Mouse (Mus musculus) mesoderm, embryonic 11.5 days (tissue): ENCODE measurements at regions not wholly inside any gene's neighbourhood (a gene's known extent, or its start where the extent isn't known, plus 50 kb on each side); places are given as distances from the start of the nearest gene placed in this dataset.

Experiments
- DNase-seq: peaks from one replicate; pipeline ENCODE4 v3.0.0-alpha.2; 2012; ENCODE audit warnings: low read depth, low spot score

DNA sequence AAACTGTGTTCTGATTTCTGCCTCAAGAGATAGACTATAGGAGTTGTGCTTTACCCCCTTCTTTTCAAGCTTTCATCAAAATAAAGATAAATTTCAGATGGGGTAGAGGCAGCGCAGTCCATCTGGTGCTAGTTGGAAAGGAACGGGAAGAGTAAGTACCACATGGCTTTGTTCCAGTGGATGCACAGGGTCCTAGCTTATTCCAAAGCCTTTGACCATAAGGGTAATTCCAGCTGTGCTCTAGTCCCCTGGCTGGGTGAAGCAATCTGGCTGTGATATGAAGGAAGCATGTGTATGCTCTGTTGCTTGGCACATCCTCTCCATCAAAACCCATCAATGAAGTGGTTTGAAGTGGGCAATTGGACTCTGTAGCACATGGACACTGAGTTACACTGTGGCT is 155.6 kb downstream of the 1190002N15Rik start:
- DNase-seq = no peak

DNA sequence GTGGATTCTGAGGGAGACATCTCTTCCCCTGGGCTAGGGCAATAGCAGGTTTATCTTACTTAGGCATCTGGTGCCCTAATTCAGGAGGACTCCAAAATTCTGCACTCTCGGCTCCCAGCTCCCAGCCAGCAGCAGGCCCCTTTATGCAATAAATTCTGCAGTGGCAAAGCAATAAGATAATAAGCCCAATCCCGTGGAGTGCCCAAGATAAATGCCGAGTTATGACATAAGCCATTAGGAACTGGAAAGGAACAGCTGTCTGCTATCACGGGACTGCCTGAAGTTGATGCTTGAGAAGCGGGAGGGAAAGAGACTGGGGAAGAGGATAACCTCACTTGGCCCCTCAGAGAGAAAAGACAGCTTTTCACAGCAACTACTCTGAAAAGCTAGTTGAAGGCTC is 159.0 kb downstream of the 1190002N15Rik start:
- peak; percentile 22 for DNase-seq

DNA sequence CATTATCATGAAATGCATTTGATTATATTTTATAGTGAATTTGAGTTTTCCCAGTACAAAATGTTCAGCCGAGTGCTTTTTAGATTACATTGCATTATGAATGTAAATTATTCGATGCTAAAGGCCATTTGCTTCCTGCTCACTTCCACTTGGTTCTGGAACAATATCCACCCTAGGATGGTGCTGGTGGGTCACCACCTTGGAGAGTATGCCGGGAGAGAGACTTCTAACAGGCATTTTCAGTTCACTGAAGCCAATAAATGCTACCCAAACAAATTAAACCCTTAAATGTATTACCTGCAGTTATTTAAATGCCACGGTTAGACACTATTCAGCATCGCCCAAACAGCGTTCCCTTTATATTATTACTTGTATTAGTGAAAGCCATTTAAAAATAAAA is 159.6 kb downstream of the 1190002N15Rik start:
- no peak for DNase-seq

DNA sequence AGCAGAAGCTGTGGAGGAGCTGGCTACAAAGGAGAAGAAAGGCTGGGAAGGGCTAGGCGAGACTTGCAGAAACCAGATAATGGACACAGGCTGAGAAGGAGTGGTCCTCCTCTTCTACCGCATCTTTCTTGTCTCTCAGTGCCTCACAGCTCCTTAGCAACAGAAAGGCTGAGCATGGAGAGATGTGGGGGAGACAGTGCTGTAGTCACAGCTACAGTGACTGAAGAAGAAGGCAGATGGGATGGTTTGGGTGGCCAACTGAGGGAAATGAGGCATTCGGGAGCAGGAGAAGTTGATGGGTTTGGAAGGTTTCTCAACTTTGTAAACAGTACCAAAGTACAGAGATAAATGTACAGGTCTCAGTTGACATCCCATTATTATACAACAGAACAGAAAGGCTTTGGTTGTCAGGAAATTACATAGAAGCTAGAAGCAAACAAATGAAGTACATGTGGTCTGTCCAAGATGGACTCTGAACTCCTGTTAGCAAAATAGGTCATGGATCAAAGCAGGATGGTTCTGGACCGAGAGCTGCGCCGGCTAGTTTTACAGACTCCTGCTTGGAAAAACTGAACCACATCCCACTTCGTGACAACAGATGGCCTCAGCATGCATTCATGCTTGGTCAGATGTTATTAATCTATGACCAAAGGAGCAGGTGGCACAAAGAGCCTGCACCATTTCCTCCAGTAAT is 160.4 kb downstream of the 1190002N15Rik start:
- DNase-seq = peak; percentile 24

DNA sequence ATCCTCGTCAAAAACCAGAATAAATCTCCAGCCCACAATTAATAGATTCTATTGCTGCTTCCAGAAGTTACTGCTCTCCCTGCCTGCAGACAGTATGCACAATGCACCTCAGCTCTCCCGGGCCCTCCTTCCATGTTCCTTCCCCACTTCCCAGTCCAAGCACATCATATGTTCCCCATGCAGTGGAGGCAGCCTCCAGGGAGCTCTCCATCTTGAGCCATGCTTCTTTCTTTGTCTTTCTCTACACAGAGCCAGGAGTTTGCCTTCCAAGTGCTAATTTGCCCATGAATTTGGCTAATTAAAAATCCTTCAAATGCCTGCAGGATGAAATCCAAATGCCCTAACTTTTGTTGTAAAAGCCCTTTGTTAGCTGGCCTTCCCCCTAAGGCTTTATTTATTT is 166.9 kb downstream of the 1190002N15Rik start:
- no peak for DNase-seq

DNA sequence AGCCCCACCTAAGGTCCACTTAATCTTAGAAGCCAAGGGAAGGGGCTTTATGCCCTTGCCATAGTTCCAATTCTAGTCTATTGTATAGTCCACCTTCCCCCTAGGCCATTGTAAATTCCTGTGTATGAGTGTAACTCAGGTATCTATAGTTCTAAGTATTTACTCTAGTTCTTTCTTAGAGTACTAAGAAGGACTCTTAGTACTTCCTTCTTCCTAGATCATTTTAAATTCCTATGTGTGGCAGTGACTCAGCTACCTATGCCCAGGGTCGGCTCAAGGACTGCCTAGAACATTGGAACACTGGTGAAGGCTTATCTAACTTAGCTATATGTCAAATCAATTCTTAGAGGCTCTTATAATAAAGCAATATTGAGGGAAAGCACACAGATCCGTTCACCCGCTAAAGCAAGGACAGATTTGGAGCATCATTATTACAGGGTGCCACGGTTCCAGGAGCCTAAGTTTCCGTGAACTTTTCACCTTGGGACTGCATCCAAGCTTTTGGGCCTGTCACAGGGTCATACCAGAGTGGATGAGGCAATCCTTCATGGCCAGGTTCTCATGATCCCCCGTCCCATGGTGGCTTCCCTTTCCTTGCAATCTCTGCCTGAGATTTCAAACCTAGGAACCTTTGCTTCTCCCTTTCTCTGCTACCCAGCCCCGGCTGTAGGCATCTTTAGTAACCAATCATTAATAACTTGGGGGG is 169.5 kb downstream of the 1190002N15Rik start:
- no peak for DNase-seq

DNA sequence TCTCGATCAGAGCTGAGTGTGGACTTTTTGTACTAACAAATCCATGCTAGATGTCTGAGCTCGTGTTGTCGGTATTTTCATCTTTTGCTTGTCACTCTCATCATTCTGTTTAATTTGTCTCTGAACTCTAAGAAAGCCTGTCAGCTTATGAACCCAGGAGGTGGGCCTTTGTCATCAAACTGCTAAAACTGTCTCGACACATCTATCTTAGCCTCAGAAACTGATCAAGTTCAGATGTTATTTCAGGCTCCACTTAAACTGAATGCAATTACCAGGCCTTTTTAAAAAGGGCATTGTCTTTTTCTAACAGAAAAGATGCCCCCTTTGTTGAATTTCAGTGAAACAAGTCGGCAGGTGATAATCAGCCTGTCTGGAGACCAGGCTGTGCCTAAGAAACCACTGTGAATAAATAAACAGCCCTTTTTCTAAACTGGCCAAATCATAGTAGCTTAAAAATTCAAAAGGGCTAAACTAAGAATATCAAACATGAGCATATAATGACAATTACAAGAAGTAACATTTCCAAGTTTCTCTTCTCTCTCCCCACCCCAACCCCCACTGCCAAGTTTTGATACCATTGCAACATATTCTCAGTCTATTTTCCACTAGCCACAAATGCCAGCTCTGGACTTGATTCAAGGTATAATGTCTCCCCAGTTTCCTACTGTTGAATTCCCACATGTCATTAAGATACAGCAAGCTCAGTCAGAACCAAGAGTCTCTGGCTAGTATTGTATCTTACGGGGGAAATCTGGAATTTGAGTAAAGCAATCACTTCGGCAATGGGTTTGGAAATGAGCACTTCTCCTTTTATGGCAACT is 175.8 kb downstream of the 1190002N15Rik start:
- DNase-seq = no peak

DNA sequence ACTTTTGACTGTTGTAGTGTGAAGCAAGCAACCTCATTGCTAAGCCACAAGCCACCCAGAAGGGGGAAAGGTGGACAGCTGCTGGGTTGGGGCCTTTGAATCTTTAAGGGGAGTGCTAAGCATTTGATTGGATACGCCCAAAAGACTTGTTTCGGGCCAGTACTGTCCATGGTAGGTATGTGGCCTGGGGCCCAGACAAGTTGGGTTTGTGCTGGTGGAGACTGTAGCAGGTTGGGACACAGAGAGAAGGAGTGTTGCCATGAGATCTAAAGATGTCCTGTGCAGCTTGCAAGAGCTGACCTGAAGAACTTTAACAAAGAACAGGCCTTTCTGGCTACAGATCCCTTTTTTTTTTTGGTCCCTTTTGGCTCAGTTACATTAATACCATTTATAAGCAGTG is 176.9 kb downstream of the 1190002N15Rik start:
- no peak for DNase-seq

DNA sequence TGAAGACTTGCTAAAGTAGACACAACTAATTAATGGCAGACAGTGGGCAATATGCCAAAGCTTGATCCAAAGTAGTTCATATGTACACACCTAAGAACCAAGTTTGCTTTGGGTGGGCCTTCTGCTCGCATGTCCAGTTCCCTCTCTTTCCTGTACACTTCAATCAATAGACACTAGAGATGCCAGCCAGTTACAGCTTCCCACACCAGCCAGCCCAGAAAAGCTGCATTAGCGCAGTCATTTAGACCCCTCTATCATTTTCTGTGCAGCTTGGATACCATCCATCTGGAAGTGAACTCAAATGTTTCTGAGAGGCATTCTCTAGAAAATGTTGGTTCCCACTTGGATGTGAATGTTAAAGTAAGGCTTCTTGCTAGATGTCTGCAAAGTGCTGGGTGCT is 179.7 kb downstream of the 1190002N15Rik start:
- DNase-seq = no peak

DNA sequence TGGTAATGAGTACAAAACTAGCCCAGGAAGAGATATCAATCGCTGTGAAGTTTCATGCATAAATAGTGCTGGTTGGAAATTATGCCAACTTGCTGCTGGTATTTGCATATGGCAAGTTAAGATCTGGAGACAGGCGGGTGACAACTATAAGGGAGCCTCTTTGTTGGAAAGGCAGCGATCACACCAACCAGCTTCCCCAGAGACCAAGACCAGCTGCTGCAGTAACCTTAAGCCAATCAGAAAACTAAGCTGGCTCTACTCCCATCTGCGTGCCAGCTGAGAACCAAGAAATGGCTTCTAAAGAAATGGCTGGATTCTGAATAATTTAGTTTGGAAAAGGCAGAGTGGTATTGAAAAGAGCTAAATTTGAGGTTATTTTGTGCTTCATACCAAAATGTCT is 195.9 kb downstream of the 1190002N15Rik start:
- peak; percentile 7 for DNase-seq

DNA sequence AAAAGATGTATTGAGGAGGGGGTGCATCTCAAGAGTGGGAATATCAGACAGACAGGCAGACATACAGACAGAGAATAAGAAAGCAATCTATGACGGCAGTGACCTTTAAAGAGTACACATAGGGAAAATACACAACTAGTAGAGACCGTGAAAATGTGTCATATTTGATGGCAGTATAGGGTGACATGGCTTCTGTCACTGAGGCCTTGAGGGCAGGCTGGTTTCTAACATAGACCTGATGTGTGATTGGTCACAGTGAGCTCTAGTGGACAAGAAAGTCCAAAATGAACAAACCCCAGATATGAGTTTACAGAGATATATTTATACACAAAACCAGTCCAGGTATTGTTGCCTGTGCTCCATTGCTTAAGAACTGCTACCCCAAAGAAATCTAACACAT is 196.3 kb downstream of the 1190002N15Rik start:
- DNase-seq = no peak

DNA sequence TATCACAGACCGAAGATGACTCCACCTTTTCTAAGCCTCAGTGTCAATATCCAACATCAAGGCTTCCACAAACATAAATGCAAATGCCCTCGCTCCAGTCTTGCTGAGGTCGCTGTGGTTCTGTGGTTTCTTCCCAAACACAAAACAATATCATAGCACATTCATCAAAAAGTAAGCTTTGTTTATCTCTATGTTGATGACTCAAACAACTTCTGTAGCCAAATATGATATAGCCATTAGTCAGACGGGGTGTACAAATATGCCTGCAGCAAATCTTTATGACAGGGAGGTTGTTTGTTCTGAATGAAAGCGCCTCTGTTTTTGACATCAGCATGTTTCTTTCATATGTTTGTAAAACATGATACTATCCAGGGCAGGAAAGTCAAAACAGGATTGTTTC is 204.4 kb downstream of the 1190002N15Rik start:
- no peak for DNase-seq

DNA sequence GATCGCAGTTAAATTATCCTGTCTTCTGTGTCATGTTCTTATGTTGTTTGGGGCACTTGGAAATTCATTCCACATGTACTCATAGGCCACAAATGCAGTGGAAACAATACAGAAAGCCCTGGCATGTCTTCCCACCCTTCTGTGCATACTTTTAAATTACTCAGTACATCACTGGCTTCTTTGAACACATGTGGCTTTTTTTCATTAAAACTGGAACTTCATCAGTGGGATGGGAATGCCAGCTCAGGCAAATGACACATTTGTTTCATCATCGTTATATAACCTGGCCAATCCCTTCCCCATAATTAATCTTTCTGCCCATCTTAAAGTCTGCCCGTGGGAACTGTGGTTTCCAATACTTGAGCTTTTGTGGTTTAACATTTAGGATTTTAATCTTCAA is 214.9 kb downstream of the 1190002N15Rik start:
- DNase-seq = no peak

DNA sequence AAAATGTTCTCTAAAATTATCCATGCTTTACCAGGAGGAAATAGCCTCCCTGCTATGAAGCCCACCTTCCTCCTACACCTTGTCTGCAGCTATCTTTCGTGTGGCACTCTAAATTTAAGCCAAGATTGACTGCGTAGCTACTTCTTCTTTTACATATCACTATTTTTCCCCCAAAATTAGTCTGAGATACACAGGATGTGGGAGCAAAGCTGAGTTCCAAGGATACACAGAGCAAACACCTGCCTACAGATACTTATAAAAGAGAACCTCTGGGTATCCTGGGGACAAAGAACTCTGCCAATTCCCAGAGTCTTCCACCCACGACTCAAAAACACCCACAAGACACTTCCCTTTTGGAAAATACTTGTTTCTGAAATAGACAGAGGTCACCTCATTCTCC is 235.3 kb downstream of the 1190002N15Rik start:
- no peak for DNase-seq

DNA sequence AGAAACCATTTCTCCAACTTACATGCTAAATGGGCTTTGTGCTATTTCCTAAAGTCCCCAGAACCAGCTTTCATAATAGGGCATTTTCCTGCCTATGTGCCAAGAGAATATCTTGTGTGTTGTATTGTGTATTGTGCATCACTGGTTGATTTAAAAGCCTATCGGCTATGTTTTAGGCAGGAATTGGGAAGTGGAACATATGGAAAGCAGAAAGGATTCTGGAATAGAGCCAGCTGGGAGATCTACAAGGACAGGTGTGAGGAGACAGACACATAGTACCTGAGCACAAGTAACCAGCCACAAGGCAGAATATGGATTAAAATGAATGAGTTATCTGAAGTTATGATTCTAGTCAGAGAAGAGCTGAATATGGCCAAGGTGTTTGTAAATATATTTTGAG is 236.0 kb downstream of the 1190002N15Rik start:
- DNase-seq = no peak

DNA sequence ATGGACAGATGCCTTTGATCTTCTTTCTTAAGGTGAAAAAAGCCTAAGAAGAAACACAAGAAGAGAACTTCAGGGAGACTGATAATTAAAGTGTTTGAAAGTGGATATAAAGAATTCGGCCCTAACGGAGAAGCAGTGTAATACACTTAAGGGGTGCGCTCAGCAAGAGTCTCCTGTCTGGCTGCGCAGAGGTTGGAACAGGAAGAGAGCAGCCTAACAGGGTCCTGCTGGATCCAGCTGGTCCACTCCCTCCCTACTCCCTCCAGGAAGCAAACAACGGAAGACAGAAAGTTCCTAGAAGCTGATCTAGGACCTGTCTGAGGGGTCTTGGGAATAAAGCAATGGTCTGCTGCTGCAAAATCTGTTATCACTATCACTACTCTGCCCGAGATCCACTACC is 242.4 kb downstream of the 1190002N15Rik start:
- DNase-seq = no peak

DNA sequence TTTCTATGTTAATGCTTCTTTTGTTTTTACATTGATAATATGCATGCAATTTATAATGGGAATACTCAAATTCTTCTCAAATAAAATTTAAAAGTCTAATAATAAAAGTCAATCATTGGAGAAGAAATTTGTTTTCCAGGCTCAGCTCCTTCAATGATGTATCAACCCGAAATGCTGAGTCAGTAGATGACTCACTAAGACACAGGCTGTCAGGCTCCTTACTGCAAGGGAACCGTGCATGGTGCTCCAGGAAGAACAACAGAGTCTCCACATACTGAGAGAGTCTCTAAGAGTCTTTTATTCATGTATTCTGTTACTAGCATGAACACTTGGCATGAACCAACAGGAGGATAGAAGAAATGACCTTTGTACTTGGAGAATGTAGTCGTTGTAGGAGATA is 245.7 kb downstream of the 1190002N15Rik start:
- DNase-seq = no peak

DNA sequence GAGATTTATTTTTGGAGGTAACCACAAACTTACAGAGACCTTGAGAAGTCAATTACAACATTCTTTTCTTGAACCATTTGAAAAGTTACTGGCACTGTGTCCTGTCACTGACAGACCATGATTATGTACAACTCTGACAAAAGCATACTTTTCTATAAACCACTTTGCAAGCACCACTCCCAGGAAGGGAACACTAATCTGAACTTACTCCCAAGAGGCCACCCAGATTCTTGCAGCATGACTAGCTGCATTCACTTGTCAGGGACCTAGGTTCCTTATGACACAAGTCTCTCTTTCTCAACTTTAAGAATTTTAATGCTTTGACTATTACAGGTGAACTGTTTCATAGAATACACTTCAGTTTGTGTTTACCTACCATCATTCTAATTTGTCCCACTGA is 248.3 kb downstream of the 1190002N15Rik start:
- DNase-seq = no peak

DNA sequence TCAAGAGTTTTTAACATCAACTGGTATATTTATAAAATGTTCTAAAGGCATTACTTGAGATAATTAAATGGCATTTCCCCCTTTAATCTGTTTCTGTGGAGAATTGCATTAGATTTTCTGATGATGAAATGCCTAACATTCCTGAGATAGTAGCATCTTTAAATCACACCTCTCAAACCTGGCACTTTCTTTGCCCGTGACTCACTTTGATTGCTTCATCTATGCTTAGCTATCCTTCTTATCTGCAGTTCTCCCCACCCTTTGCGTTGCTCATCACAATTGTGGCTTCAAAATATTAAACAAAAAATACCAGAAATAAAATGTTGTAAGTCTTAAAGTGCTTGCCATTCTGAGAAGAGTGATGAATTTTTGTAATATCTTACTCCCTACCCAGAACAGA is 250.3 kb downstream of the 1190002N15Rik start:
- no peak for DNase-seq

DNA sequence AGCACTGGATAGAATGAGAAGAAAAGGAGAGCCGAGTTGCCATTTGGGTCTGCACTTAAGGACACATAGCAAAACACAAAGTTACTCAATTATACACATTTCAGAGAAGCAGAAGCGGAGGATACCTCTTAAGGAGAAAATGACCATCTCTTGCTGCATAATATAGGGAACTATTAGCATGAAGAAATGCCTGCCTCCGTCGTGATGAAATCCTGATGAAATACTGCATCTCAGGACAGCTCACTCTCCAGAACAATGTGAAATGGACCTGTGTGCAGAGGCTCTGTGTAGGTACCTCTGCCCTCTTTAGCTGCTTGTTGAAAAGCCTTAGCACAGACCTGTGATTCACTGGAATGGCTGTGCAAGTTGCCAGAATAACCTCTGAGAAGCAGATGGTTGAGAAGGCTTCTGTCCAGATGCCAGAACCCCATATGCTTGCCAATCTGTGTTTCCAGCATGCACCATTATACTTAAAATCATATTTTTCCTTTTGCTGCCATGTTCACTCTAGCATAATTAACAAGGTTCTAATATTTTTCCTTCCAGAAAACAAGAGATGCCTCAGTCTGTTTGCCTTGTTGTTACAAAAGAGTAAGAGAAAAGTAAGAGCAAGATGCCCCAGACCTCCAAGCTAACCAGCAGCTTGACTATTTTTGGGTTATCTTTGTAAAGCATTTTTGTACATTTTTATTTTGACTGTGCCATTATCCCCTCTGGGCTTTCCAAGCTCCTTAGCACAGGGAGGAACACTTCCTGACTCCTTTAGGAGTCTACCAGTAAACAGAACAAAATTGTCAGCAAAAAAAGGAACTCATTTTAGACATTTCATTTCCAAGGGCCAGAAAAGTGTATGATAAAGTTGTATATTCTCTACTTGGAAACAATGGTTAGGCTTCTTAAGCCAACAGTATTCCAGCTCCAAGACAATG is 259.0 kb downstream of the 1190002N15Rik start:
- DNase-seq = no peak

DNA sequence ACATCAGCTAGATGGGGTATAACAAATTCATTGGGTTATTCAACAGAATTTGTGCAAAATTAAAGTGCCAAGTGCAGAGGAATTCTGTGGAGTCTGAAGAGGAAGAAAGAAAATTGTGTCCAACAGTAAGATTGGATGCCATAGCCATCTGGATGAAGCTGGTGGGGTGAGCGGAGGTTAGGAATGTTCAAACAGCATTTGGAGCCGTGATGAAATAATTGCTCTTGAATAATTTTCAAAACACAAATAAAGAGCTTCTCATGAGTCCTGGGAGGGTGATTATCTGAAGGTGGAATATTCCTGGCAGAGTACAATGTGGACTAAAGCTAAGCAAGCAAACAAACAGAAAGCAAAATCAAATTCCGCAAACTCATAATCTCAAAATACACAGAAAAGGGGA is 260.8 kb downstream of the 1190002N15Rik start:
- DNase-seq = no peak

DNA sequence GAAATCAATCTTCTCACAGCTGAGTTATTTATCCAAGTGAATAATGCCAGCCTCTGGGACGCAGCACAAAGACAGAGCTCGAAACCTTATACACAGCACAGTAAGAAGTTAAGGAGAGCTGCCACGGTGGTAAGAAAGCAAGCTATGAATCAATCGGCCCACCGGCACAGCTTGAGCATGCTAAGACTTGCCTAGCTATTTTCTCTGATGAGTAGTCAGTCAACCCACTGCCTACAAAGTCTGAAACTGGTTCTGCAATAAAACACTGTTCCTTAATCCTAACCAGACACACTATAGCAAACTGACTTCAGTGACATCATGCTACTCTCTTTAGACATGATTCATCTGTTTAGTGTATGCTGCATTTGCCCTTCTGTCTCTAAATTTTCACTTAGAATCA is 268.7 kb downstream of the 1190002N15Rik start:
- peak; percentile 10 for DNase-seq
